10 mouse cellular contexts compared by ENCODE assay signal in the genomic region with DNA sequence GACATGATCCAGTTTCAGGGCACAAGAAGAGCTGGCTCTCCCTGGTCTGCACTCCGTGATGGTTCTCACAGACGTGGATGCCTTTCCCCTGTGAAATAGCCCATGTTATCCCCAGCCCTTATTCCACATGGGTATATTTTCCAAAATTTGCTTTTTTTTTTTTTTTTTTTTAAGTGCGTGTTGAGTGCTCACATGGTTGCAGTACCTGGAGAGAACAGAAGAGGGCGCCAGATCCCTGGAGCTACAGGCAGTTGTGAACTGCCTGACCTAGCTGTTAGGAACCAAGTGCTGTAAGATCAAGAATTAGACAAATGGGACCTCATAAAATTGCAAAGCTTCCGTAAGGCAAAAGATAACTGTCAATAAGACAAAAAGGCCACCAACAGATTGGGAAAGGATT. TPM values are rescaled to one million over a fixed set of nuclear protein-coding genes. Genes with fewer than 3 reads are reported as not detected.
A peak's percentile ranks its signal among the peaks of the same experiment; 100 is the strongest.
DNase-seq lines count a peak whose midpoint lies in the region; ATAC-seq and TF ChIP-seq lines count a peak whose summit lies in the region.
"Had no signal": no experiment of that assay in that cellular context is flagged by ENCODE, and none has a peak within 500 bp of the region (broad histone marks: within the 10 kb centered on the region; RNA-seq: fewer than 3 reads in every experiment).

No protein-coding gene starts in this region.

- no peak overlapping the region for H3K27ac ChIP-seq in heart, adult 2 months
- H3K27ac ChIP-seq in heart, embryonic 10.5 days = no peak overlapping the region
- no peak overlapping the region for H3K27ac ChIP-seq in liver, postnatal 0 days (ENCODE audit: low read depth)
- H3K27ac ChIP-seq in forebrain, embryonic 10.5 days = no peak overlapping the region
- H3K27ac ChIP-seq: hindbrain, embryonic 10.5 days; midbrain, embryonic 12.5 days had no signal

- no peaks in the 10 kb centered on the region for H3K27me3 ChIP-seq in heart, adult 2 months (ENCODE audit: control insufficient read depth, insufficient read depth, low read length)
- no peaks in the 10 kb centered on the region for H3K27me3 ChIP-seq in heart, embryonic 10.5 days (ENCODE audit: insufficient read depth, poor library complexity, severe bottlenecking)
- H3K27me3 ChIP-seq in liver, postnatal 0 days (ENCODE audit: insufficient read depth, low read length) = no peaks in the 10 kb centered on the region
- no peaks in the 10 kb centered on the region for H3K27me3 ChIP-seq in forebrain, embryonic 10.5 days (ENCODE audit: poor library complexity, severe bottlenecking)
- H3K27me3 ChIP-seq: midbrain, embryonic 12.5 days had no signal

- TF ChIP-seq POLR2A in heart, adult 2 months (IDR thresholded peaks at IDR 0.05; ENCODE audit: insufficient read depth, low read depth, low read length) = no peak

- ATAC-seq in liver, postnatal 0 days = no peak

- intact Hi-C loops in heart, adult 2 months (cut with DNase I) = loop anchor here (2.0 to 5.0 kb wide), 2 partner anchors 13 to 47 kb away; no protein-coding TSS in a partner anchor

- no peak overlapping the region for H3K4me2 ChIP-seq in liver, postnatal 0 days (ENCODE audit: low read depth, low read length)
- H3K4me2 ChIP-seq: midbrain, embryonic 12.5 days had no signal

- peak in 1 of 2 experiments; percentile 58 for DNase-seq in heart, adult 2 months
- no peak for DNase-seq in heart, embryonic 10.5 days (ENCODE audit: low spot score)
- peak; percentile 72 for DNase-seq in 3T3-L1 (ENCODE audit: low read depth, low spot score)
- peak; percentile 33 for DNase-seq in MEL-GATA-1-ER (ENCODE audit: extremely low read depth, low read depth)
- DNase-seq in liver, postnatal 0 days = peak; percentile 81
- no peak for DNase-seq in retina, postnatal 1 day
- no peak for DNase-seq in forebrain, embryonic 10.5 days (ENCODE audit: extremely low spot score, low spot score)
- DNase-seq in urinary bladder, postnatal 4 days (ENCODE audit: low spot score in 2 of 2) = no peak

- H3K9ac ChIP-seq in heart, adult 2 months (ENCODE audit: low read depth, low read length) = no peak overlapping the region
- no peak overlapping the region for H3K9ac ChIP-seq in liver, postnatal 0 days (replicated peaks)
- H3K9ac ChIP-seq: midbrain, embryonic 12.5 days had no signal

- H3K4me1 ChIP-seq in heart, adult 2 months (ENCODE audit: control insufficient read depth, insufficient read depth, low read length) = peaks cover 19% of the 10 kb centered on the region
- peaks cover 65% of the 10 kb centered on the region for H3K4me1 ChIP-seq in heart, embryonic 10.5 days
- peaks cover 32% of the 10 kb centered on the region for H3K4me1 ChIP-seq in liver, postnatal 0 days (ENCODE audit: insufficient read depth)
- peaks cover 16% of the 10 kb centered on the region for H3K4me1 ChIP-seq in forebrain, embryonic 10.5 days

- peaks cover 6% of the 10 kb centered on the region for H3K79me2 ChIP-seq in heart, adult 2 months (replicated peaks; ENCODE audit: control insufficient read depth, insufficient read depth, low read length)

- H3K9me3 ChIP-seq in heart, embryonic 10.5 days = no peaks in the 10 kb centered on the region
- H3K9me3 ChIP-seq in liver, postnatal 0 days (ENCODE audit: low read length) = no peaks in the 10 kb centered on the region
- no peaks in the 10 kb centered on the region; the same call in 1 of the 2 replicates for H3K9me3 ChIP-seq in forebrain, embryonic 10.5 days
- H3K9me3 ChIP-seq: hindbrain, embryonic 10.5 days; midbrain, embryonic 12.5 days had no signal

- 86% methylated on average over 5 of the region's 5 CpGs for WGBS in heart, adult 2 months
- 72% methylated on average over 5 of the region's 5 CpGs for WGBS in heart, embryonic 10.5 days
- WGBS in liver, postnatal 0 days (ENCODE audit: insufficient replicate concordance) = 75% methylated on average over 5 of the region's 5 CpGs
- WGBS in forebrain, embryonic 10.5 days = 84% methylated on average over 5 of the region's 5 CpGs

- peaks cover 4% of the 10 kb centered on the region for H3K36me3 ChIP-seq in heart, adult 2 months (ENCODE audit: control insufficient read depth, insufficient read depth, low read length)
- no peaks in the 10 kb centered on the region for H3K36me3 ChIP-seq in heart, embryonic 10.5 days
- no peaks in the 10 kb centered on the region for H3K36me3 ChIP-seq in liver, postnatal 0 days (replicated peaks; ENCODE audit: insufficient read depth, low read length)
- H3K36me3 ChIP-seq in forebrain, embryonic 10.5 days (replicated peaks) = peaks cover 22% of the 10 kb centered on the region
- H3K36me3 ChIP-seq: midbrain, embryonic 12.5 days had no signal

- no peak for TF ChIP-seq EP300 in heart, adult 2 months (IDR thresholded peaks at IDR 0.05; ENCODE audit: insufficient read depth, low read depth, low read length)
- TF ChIP-seq EP300 in liver, postnatal 0 days (IDR thresholded peaks at IDR 0.05; ENCODE audit: low read depth) = no peak

- TF ChIP-seq CTCF in heart, adult 2 months (IDR thresholded peaks at IDR 0.05) = peak; percentile 74
- TF ChIP-seq CTCF in liver, postnatal 0 days (IDR thresholded peaks at IDR 0.05; ENCODE audit: low read depth) = peak; percentile 79

- no peak overlapping the region for H3K4me3 ChIP-seq in heart, adult 2 months
- H3K4me3 ChIP-seq in heart, embryonic 10.5 days = no peak overlapping the region
- H3K4me3 ChIP-seq in liver, postnatal 0 days (ENCODE audit: low read depth, low read length) = no peak overlapping the region
- H3K4me3 ChIP-seq in forebrain, embryonic 10.5 days = no peak overlapping the region
- H3K4me3 ChIP-seq: hindbrain, embryonic 10.5 days; midbrain, embryonic 12.5 days had no signal

RNA-seq across cellular contexts. Expression of gene Ccdc6, which starts 38.8 kb away (rescaled TPM):
- 10 to 100 TPM; 26.3 to 28.5 TPM for total RNA-seq in heart, adult 2 months (2021)
- 14.3 and 18.4 TPM in 2 replicates for polyA plus RNA-seq in heart, adult 2 months (2012; rRNA removed)
- 14.6 and 16.0 TPM in 2 replicates for polyA plus RNA-seq in heart, embryonic 10.5 days (2016; fragmentation: Nextera tagmentation; extraction: Ambion mirVana)
- polyA plus RNA-seq in liver, postnatal 0 days (2015; fragmentation: Nextera tagmentation; extraction: Ambion mirVana) = 5.5 and 6.3 TPM in 2 replicates
- polyA plus RNA-seq in forebrain, embryonic 10.5 days (2016; fragmentation: Nextera tagmentation; extraction: Ambion mirVana) = 16.5 and 19.8 TPM in 2 replicates

Comparison
In these comparisons a context has a peak if more than half of its experiments do, and no peak if none do; other contexts are left out.
1. DNase-seq: peak in 3T3-L1 (single experiment), MEL-GATA-1-ER (single experiment) and liver, postnatal 0 days (single experiment); none in heart, embryonic 10.5 days (single experiment), retina, postnatal 1 day (single experiment), forebrain, embryonic 10.5 days (single experiment) and urinary bladder, postnatal 4 days (0 of 2).